Mouse (Mus musculus) midbrain, embryonic 16.5 days (tissue): ENCODE measurements around the gene Lsm10. TPM values are rescaled to one million over a fixed set of nuclear protein-coding genes. Genes with fewer than 3 reads are reported as not detected.

ENCODE experiments used
- ATAC-seq: fragments of 200-750 bp; cut with Nextera tagmentation; 2 replicates; pipeline ENCODE4 v1.8.0; 2017; ENCODE audit warnings: moderate TSS enrichment
- H3K27ac ChIP-seq: fragments of 300-500 bp; sonication (generic); 2 replicates; pipeline ENCODE4 v1.5.1; 2014; ENCODE audit warnings: mild to moderate bottlenecking, low read length, mixed read lengths
- H3K27me3 ChIP-seq: fragments of 300-500 bp; sonication (generic); 2 replicates; pipeline ENCODE4 v1.6.1; 2014; ENCODE audit warnings: low read depth, low read length, mixed read lengths; ENCODE audit not compliant: control insufficient read depth, insufficient read depth
- H3K36me3 ChIP-seq: fragments of 300-500 bp; sonication (generic); 2 replicates; pipeline ENCODE4 v1.6.1; 2014; ENCODE audit warnings: mild to moderate bottlenecking, low read length, moderate library complexity, mixed read lengths; ENCODE audit not compliant: control insufficient read depth, insufficient read depth
- H3K4me1 ChIP-seq: fragments of 300-500 bp; sonication (generic); 2 replicates; pipeline ENCODE4 v1.6.1; 2014; ENCODE audit warnings: mild to moderate bottlenecking, low read length, mixed read lengths; ENCODE audit not compliant: control insufficient read depth, insufficient read depth
- H3K4me2 ChIP-seq: fragments of 300-500 bp; sonication (generic); 2 replicates; pipeline ENCODE4 v1.6.1; 2014; ENCODE audit warnings: mild to moderate bottlenecking, low read length, mixed read lengths
- H3K4me3 ChIP-seq: fragments of 300-500 bp; sonication (generic); 2 replicates; pipeline ENCODE4 v1.5.1; 2014; ENCODE audit warnings: low read depth, mild to moderate bottlenecking, low read length, moderate library complexity, mixed read lengths
- H3K9ac ChIP-seq: fragments of 300-500 bp; sonication (generic); 2 replicates; pipeline ENCODE4 v1.6.1; 2014; ENCODE audit warnings: low read depth, low read length, mixed read lengths
- H3K9me3 ChIP-seq: fragments of 300-500 bp; sonication (generic); replicated peaks from 2 replicates; pipeline ENCODE4 v1.6.1; 2014; ENCODE audit warnings: mild to moderate bottlenecking, low read length, mixed read lengths; ENCODE audit not compliant: control insufficient read depth, poor library complexity, severe bottlenecking
- WGBS: fragments of 180-500 bp; shearing (Covaris S2); extraction: QIAGEN DNeasy Blood & Tissue Kit; methylation state at CpG from one replicate; pipeline ENCODE4 v1.1.7; 2014; 5-methylcytosine and 5-hydroxymethylcytosine counted together
- polyA plus RNA-seq: library from polyadenylated mRNA; unstranded; fragments of >200 nt; fragmentation: Nextera tagmentation; extraction: Ambion mirVana; gene quantifications from 2 replicates; pipeline ENCODE4 v1.2.1, GENCODE M21; 2015

Gene Lsm10
- polyA plus RNA-seq, 1 experiment from 2014 or later = 63.5 TPM

DNA sequence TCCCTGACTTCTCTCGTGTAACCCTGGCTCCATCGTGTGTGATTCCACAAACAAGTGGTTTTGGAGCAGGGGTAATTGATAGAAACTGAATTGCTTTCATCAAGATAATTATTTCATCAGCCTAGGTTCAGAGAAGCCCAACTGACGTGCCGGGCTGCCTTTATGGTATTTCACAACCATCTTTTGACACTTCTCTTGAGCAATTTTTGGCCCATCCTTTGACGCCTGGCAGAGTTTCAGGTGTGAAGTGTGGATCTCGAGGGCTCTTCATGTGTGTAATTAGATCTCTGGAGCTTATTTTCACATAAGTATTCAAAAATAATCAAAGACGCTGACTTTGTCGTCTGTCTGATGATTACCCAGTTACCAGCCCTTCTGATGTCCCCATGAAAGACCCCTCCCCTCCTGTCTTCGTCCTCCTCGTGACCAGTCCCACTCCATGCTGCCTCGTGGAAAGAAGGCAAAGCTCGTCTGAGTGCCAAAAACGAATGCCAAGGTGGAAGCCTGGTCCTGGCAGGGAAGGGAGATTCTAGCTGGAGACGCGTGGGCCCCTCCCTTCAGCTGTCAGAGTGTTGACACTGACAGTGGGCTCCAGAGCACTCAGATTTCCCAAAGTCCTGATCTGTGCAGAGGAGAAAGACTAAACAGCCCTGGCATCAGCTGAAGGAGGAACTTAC, 28.9 kb upstream of the Lsm10 start:
- Histone ChIP-seq H3K27ac (no peak overlapping the region), H3K4me1 (no peaks in the 10 kb centered on the region), H3K27me3 (no peaks in the 10 kb centered on the region), H3K9me3 (no peaks in the 10 kb centered on the region), H3K9ac (no peak overlapping the region), H3K36me3 (no peaks in the 10 kb centered on the region), H3K4me2 (no peak overlapping the region), H3K4me3 (no peak overlapping the region)
- WGBS = 74% methylated on average over 15 of the region's 15 CpGs
- ATAC-seq = no peak

DNA sequence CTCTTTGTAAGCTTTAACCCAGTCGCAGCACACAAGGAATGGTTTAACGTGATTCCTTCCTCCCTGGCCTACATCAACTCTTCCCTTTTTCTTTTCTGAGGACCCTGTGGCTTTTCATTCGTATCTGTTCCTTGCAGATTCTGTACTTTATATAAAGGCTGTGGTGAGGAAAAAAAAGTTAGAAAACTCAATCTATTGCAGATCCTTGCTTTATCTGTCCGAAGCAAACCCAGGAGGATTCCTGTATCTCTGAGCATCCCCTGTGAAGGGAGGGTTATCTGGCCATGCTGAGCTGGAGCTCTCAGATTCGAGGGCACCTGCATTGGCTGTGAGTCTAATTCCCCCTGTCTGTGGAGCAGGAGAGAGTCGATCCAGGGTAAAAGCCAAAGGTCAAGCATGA, 27.6 kb upstream of the Lsm10 start:
- Histone ChIP-seq H3K4me2 (no peak overlapping the region), H3K36me3 (peaks cover 1% of the 10 kb centered on the region; the same call in 1 of the 2 replicates), H3K4me3 (no peak overlapping the region), H3K9ac (no peak overlapping the region), H3K9me3 (no peaks in the 10 kb centered on the region), H3K27ac (no peak overlapping the region), H3K27me3 (no peaks in the 10 kb centered on the region), H3K4me1 (no peaks in the 10 kb centered on the region)
- WGBS = 86% methylated on average over 6 of the region's 6 CpGs
- no peak for ATAC-seq

DNA sequence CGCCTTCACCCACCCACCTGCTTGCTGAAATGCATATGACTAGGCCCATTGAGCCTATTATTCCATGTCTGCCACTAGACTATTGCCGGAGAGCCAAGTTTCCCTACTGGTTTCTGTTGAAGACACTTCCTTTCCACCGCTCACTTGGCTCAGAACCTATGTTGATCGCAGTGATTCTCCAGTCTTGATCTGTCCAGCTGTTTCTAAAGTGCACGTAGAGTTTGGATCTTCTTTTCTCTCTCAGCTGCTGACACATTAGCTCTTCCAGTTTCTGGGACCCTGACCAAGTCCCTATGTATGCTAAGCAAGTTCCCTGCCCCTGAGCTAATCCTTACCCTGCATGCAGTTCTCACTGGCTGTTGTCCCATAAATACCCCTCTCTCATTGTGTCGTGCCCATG, 18.6 kb upstream of the Lsm10 start:
- ATAC-seq = no peak
- H3K36me3 ChIP-seq = peaks cover 9% of the 10 kb centered on the region; the same call in 1 of the 2 replicates
- H3K27me3 ChIP-seq = no peaks in the 10 kb centered on the region
- no peak overlapping the region for H3K27ac ChIP-seq
- H3K9ac ChIP-seq = no peak overlapping the region
- H3K9me3 ChIP-seq = no peaks in the 10 kb centered on the region
- no peak overlapping the region for H3K4me3 ChIP-seq
- no peak overlapping the region for H3K4me2 ChIP-seq
- WGBS = 80% methylated on average over 6 of the region's 6 CpGs
- no peaks in the 10 kb centered on the region for H3K4me1 ChIP-seq

DNA sequence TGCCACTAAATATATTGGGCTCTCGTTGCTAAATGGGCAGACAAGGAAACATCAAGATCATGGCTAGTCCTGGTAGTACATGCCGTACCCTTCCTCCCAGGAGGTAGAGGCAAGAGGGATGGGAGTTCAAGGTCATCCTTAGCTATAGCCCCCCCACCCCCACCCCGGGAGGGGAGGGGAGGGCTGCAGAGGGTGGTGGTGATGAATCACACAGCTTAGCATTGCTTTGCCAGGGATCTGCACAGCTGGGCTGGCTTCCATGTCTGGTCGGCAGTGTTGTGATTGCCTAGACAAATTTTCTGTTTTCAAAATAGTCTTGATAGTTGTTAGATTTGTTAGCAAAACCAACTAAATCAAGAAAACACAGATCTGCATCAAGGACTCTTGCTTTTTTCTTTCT, 17.2 kb upstream of the Lsm10 start:
- H3K9me3 ChIP-seq = no peaks in the 10 kb centered on the region
- H3K4me3 ChIP-seq = no peak overlapping the region
- peaks cover 11% of the 10 kb centered on the region; the same call in 1 of the 2 replicates for H3K36me3 ChIP-seq
- H3K27ac ChIP-seq = no peak overlapping the region
- H3K4me2 ChIP-seq = no peak overlapping the region
- no peak for ATAC-seq
- no peak overlapping the region for H3K9ac ChIP-seq
- H3K4me1 ChIP-seq = no peaks in the 10 kb centered on the region
- 89% methylated on average over 4 of the region's 4 CpGs for WGBS
- no peaks in the 10 kb centered on the region for H3K27me3 ChIP-seq

DNA sequence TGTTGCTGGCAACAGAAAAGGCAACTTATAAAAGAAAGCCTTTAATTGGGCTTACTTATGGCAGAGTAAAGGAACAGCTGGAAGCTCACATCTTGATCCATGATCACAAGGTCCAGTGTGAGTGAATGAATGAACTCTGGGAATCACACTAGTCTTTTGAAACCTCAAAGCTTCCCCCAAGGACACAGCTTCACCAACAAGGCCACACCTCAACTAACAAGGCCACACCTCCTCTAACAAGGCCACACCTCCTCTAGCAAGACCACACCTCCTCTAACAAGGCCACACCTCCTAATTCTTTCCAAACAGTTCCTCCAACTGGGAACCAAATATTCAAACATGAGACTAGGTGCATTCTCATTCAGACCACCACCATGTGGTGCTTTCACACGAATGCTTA, 14.8 kb upstream of the Lsm10 start:
- Histone ChIP-seq H3K27ac (no peak overlapping the region), H3K27me3 (no peaks in the 10 kb centered on the region), H3K4me1 (no peaks in the 10 kb centered on the region), H3K9me3 (no peaks in the 10 kb centered on the region), H3K36me3 (peaks cover 13% of the 10 kb centered on the region; the same call in 1 of the 2 replicates), H3K4me2 (no peak overlapping the region), H3K4me3 (no peak overlapping the region), H3K9ac (no peak overlapping the region)
- ATAC-seq = no peak
- 82% methylated on average over 1 of the region's 1 CpGs for WGBS

DNA sequence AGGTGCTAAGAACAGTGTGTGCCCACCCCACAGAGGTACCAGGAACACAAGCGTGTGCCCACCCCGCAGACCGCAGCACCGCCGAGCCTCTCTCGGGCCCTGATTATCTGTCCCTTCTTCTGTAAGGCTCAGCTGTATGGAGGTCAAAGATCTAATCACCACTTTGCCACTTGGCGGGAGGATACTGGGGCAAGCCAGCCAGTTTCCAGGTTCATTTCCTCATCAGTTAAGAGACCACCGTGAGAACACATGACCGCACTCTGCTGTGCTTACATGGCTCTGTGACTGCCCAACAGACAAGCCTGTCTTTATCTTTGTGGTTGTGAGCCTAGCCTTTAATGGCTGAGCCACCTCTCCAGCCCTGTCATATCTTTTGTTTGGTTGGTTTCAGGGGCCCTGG, 13.4 kb upstream of the Lsm10 start:
- WGBS = 97% methylated on average over 9 of the region's 9 CpGs
- no peaks in the 10 kb centered on the region for H3K27me3 ChIP-seq
- H3K9me3 ChIP-seq = no peaks in the 10 kb centered on the region
- H3K27ac ChIP-seq = no peak overlapping the region
- no peaks in the 10 kb centered on the region for H3K4me1 ChIP-seq
- H3K4me2 ChIP-seq = no peak overlapping the region
- H3K4me3 ChIP-seq = no peak overlapping the region
- peaks cover 13% of the 10 kb centered on the region; the same call in 1 of the 2 replicates for H3K36me3 ChIP-seq
- no peak overlapping the region for H3K9ac ChIP-seq
- ATAC-seq = no peak

DNA sequence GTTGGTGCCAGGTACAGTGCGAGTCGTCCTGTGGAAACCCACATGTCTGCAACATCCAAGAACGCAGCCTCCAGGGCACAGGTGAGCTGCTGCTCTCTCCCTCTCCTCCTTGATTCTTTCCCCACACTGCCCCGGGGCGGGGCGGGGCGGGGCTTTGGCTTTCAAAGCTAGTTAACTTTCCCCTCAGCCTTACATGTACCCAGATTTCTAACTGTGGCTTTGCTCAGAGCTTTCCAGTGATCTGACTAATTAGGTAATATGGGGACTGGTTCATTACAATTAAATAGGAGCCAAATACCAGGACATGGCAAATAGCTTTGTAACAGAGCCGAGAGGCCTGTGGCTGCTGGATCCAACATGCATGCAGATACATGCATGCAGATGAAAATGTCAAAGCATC, 12.0 kb upstream of the Lsm10 start:
- H3K36me3 ChIP-seq = peaks cover 13% of the 10 kb centered on the region; the same call in 1 of the 2 replicates
- H3K4me3 ChIP-seq = no peak overlapping the region
- H3K27me3 ChIP-seq = no peaks in the 10 kb centered on the region
- H3K4me1 ChIP-seq = no peaks in the 10 kb centered on the region
- H3K9ac ChIP-seq = no peak overlapping the region
- no peak overlapping the region for H3K27ac ChIP-seq
- WGBS = 72% methylated on average over 8 of the region's 8 CpGs
- H3K4me2 ChIP-seq = no peak overlapping the region
- no peaks in the 10 kb centered on the region for H3K9me3 ChIP-seq
- ATAC-seq = no peak

DNA sequence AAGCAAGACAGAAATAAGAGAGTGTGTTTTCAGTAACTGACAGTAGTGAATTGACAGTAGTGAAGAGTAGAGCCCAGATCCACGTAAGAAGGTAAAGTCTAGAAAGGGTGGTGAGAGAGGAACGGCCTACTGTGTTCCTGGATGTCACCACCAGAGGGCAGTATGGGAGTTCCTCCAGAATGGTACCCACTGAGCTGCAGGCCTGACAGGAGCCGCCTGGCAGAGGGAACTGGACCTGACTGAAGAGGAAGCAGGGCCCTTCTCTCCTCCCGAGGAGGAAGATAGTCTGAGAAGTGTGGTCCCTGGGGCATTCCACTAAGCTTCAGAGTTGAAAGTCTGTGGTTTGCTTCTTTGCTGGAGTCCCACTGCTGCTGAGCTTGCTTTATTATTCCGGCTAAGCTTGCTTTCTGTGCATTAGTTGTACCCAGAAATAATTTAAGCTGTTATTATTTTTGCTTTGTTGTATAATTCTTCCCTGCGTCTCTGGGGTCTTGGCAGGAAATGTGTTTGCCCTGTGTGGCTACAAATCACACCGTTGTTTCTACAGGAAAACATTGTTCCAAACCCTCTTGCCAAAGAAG, 10.3 kb upstream of the Lsm10 start:
- Histone ChIP-seq H3K27ac (no peak overlapping the region), H3K9me3 (no peaks in the 10 kb centered on the region), H3K4me2 (no peak overlapping the region), H3K36me3 (peaks cover 13% of the 10 kb centered on the region; the same call in 1 of the 2 replicates), H3K4me3 (no peak overlapping the region), H3K27me3 (no peaks in the 10 kb centered on the region), H3K4me1 (no peaks in the 10 kb centered on the region), H3K9ac (no peak overlapping the region)
- ATAC-seq = peak; percentile 73; the same call in 1 of the 2 replicates
- WGBS = 33% methylated on average over 7 of the region's 7 CpGs

DNA sequence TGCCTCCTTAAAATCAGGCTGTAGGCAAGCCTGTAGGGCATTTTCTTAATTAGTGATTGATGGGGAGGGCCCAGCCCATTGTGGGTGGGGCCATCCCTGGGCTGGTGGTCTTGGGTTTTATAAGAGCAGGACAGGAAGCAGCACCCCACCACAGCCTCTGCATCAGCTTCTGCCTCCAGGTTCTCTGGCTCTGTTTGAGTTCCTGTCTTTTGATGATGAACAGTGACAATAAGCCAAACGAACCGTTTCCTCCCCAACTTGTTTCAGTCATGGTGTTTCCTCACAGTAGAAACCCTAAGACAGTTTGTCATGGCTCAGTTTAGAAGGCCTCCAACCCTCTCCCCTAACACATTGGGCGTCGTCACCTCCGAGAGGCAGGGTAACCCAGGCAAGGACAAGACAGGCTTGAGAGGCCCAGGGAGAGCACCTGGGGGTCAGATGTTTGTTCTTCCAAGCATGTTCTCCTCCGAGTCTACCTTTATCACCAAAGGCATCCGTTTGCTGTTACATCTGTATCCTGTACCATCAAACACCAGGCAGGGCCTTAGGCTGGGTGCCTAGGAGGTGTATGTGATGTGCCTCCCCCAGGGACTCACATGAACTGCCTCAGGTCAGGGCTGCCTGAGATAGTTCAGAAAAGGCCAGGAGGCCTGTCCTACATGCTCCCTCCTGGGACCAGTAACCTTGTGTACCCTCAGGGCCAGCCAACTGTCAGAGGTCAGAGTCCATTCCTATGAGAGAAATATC, 6.1 kb upstream of the Lsm10 start:
- H3K36me3 ChIP-seq = no peaks in the 10 kb centered on the region
- WGBS = 84% methylated on average over 7 of the region's 7 CpGs
- H3K4me1 ChIP-seq = no peaks in the 10 kb centered on the region

More for the DNA sequence above, 6.1 kb upstream of the Lsm10 start:
- no peak overlapping the region for H3K4me2 ChIP-seq
- no peak overlapping the region for H3K4me3 ChIP-seq
- ATAC-seq = no peak
- H3K27me3 ChIP-seq = no peaks in the 10 kb centered on the region
- no peaks in the 10 kb centered on the region for H3K9me3 ChIP-seq
- H3K27ac ChIP-seq = no peak overlapping the region
- no peak overlapping the region for H3K9ac ChIP-seq
